Mouse (Mus musculus): ENCODE measurements around the gene Rcan2. TPM values are rescaled to one million over a fixed set of nuclear protein-coding genes. Genes with fewer than 3 reads are reported as not detected.

Rcan2 gene
- polyA plus RNA-seq, 1 experiment from 2014 or later = 22.4 TPM

- Histone ChIP-seq H3K27me3 (no peaks in the 10 kb centered on the region), H3K9ac (replicated peaks) (no peak overlapping the region), H3K36me3 (no peaks in the 10 kb centered on the region), H3K27ac (replicated peaks) (0 out of 2 replicates have a peak overlapping the region, but pooled peaks have one; percentile 15), H3K4me1 (peaks cover 3% of the 10 kb centered on the region; the same call in 1 of the 2 replicates), H3K4me3 (no peak overlapping the region), H3K4me2 (replicated peaks) (no peak overlapping the region), H3K9me3 (no peaks in the 10 kb centered on the region)
- 89% methylated on average over 6 of the region's 6 CpGs for WGBS
- no peak for ATAC-seq (ENCODE audit: low FRiP score, low read depth)
Measured at GRCm38 (mm10) chr17:43998095-43998494, 196.9 kb downstream of the Rcan2 start.

- Histone ChIP-seq H3K4me2 (replicated peaks) (no peak overlapping the region), H3K9ac (replicated peaks) (no peak overlapping the region), H3K27me3 (no peaks in the 10 kb centered on the region), H3K4me1 (no peaks in the 10 kb centered on the region), H3K9me3 (no peaks in the 10 kb centered on the region), H3K4me3 (no peak overlapping the region), H3K27ac (replicated peaks) (no peak overlapping the region), H3K36me3 (no peaks in the 10 kb centered on the region)
- ATAC-seq (ENCODE audit: low FRiP score, low read depth) = no peak
- WGBS = 78% methylated on average over 2 of the region's 2 CpGs
Measured at GRCm38 (mm10) chr17:44004401-44004800, 203.2 kb downstream of the Rcan2 start.

GRCm38 (mm10) chr17:44007411-44007810 is 206.3 kb downstream of the Rcan2 start:
- no peaks in the 10 kb centered on the region for H3K4me1 ChIP-seq
- H3K9ac ChIP-seq (replicated peaks) = no peak overlapping the region
- ATAC-seq (ENCODE audit: low FRiP score, low read depth) = no peak
- H3K27me3 ChIP-seq = no peaks in the 10 kb centered on the region
- no peak overlapping the region for H3K27ac ChIP-seq (replicated peaks)
- 83% methylated on average over 2 of the region's 2 CpGs for WGBS
- H3K4me2 ChIP-seq (replicated peaks) = no peak overlapping the region
- H3K36me3 ChIP-seq = no peaks in the 10 kb centered on the region
- H3K9me3 ChIP-seq = no peaks in the 10 kb centered on the region
- H3K4me3 ChIP-seq = no peak overlapping the region

- Histone ChIP-seq H3K27me3 (no peaks in the 10 kb centered on the region), H3K4me2 (replicated peaks) (no peak overlapping the region), H3K9ac (replicated peaks) (no peak overlapping the region), H3K9me3 (no peaks in the 10 kb centered on the region), H3K36me3 (no peaks in the 10 kb centered on the region), H3K27ac (replicated peaks) (no peak overlapping the region), H3K4me1 (no peaks in the 10 kb centered on the region), H3K4me3 (no peak overlapping the region)
- 70% methylated on average over 4 of the region's 4 CpGs for WGBS
- no peak for ATAC-seq (ENCODE audit: low FRiP score, low read depth)
Measured at GRCm38 (mm10) chr17:44011917-44012316, 210.8 kb downstream of the Rcan2 start.

- Histone ChIP-seq H3K4me1 (no peaks in the 10 kb centered on the region), H3K9me3 (no peaks in the 10 kb centered on the region), H3K27ac (replicated peaks) (no peak overlapping the region), H3K4me3 (no peak overlapping the region), H3K36me3 (no peaks in the 10 kb centered on the region), H3K4me2 (replicated peaks) (no peak overlapping the region), H3K9ac (replicated peaks) (no peak overlapping the region), H3K27me3 (no peaks in the 10 kb centered on the region)
- 72% methylated on average over 4 of the region's 4 CpGs for WGBS
- no peak for ATAC-seq (ENCODE audit: low FRiP score, low read depth)
Measured at GRCm38 (mm10) chr17:44013756-44014510, 212.8 kb downstream of the Rcan2 start.

- Histone ChIP-seq H3K27ac (replicated peaks) (no peak overlapping the region), H3K36me3 (no peaks in the 10 kb centered on the region), H3K9me3 (no peaks in the 10 kb centered on the region), H3K4me2 (replicated peaks) (no peak overlapping the region), H3K4me1 (no peaks in the 10 kb centered on the region), H3K9ac (replicated peaks) (no peak overlapping the region), H3K27me3 (no peaks in the 10 kb centered on the region), H3K4me3 (no peak overlapping the region)
- ATAC-seq (ENCODE audit: low FRiP score, low read depth) = no peak
- WGBS = 77% methylated on average over 5 of the region's 5 CpGs
Measured at GRCm38 (mm10) chr17:44016314-44016713, 215.2 kb downstream of the Rcan2 start.

- H3K4me1 ChIP-seq = peaks cover 3% of the 10 kb centered on the region; the same call in 1 of the 2 replicates
- ATAC-seq (ENCODE audit: low FRiP score, low read depth) = no peak
- no peaks in the 10 kb centered on the region for H3K9me3 ChIP-seq
- no peaks in the 10 kb centered on the region for H3K27me3 ChIP-seq
- H3K4me3 ChIP-seq = no peak overlapping the region
- no peak overlapping the region for H3K4me2 ChIP-seq (replicated peaks)
- no peaks in the 10 kb centered on the region for H3K36me3 ChIP-seq
- H3K27ac ChIP-seq (replicated peaks) = no peak overlapping the region
- WGBS = 93% methylated on average over 6 of the region's 6 CpGs
- H3K9ac ChIP-seq (replicated peaks) = no peak overlapping the region
Measured at GRCm38 (mm10) chr17:44020707-44021220, 219.6 kb downstream of the Rcan2 start.

- no peak for ATAC-seq (ENCODE audit: low FRiP score, low read depth)
- Histone ChIP-seq H3K4me1 (peaks cover 13% of the 10 kb centered on the region; the same call in 1 of the 2 replicates), H3K27me3 (no peaks in the 10 kb centered on the region), H3K27ac (replicated peaks) (no peak overlapping the region), H3K4me2 (replicated peaks) (no peak overlapping the region), H3K9me3 (no peaks in the 10 kb centered on the region), H3K9ac (replicated peaks) (no peak overlapping the region), H3K4me3 (no peak overlapping the region), H3K36me3 (no peaks in the 10 kb centered on the region)
- WGBS = 77% methylated on average over 2 of the region's 2 CpGs
Measured at GRCm38 (mm10) chr17:44023842-44024241, 222.7 kb downstream of the Rcan2 start.

GRCm38 (mm10) chr17:44025011-44025410 is 223.9 kb downstream of the Rcan2 start:
- Histone ChIP-seq H3K27ac (replicated peaks) (no peak overlapping the region), H3K4me3 (no peak overlapping the region), H3K4me1 (peaks cover 13% of the 10 kb centered on the region; the same call in 1 of the 2 replicates), H3K27me3 (no peaks in the 10 kb centered on the region), H3K9ac (replicated peaks) (no peak overlapping the region), H3K4me2 (replicated peaks) (no peak overlapping the region), H3K9me3 (no peaks in the 10 kb centered on the region), H3K36me3 (no peaks in the 10 kb centered on the region)
- WGBS = 83% methylated on average over 2 of the region's 2 CpGs
- no peak for ATAC-seq (ENCODE audit: low FRiP score, low read depth)

GRCm38 (mm10) chr17:44025935-44026334 is 224.8 kb downstream of the Rcan2 start:
- no peaks in the 10 kb centered on the region for H3K36me3 ChIP-seq
- H3K9me3 ChIP-seq = no peaks in the 10 kb centered on the region
- no peak for ATAC-seq (ENCODE audit: low FRiP score, low read depth)
- WGBS = 52% methylated on average over 6 of the region's 6 CpGs
- H3K27ac ChIP-seq (replicated peaks) = 0 out of 2 replicates have a peak overlapping the region, but pooled peaks have one; percentile 11
- H3K27me3 ChIP-seq = no peaks in the 10 kb centered on the region
- no peak overlapping the region for H3K4me3 ChIP-seq
- peaks cover 17% of the 10 kb centered on the region for H3K4me1 ChIP-seq
- H3K9ac ChIP-seq (replicated peaks) = no peak overlapping the region
- H3K4me2 ChIP-seq (replicated peaks) = no peak overlapping the region

- Histone ChIP-seq H3K36me3 (no peaks in the 10 kb centered on the region), H3K27ac (replicated peaks) (0 out of 2 replicates have a peak overlapping the region, but pooled peaks have one; percentile 8), H3K9ac (replicated peaks) (no peak overlapping the region), H3K4me3 (no peak overlapping the region), H3K27me3 (no peaks in the 10 kb centered on the region), H3K4me1 (peaks cover 21% of the 10 kb centered on the region), H3K9me3 (no peaks in the 10 kb centered on the region), H3K4me2 (replicated peaks) (no peak overlapping the region)
- ATAC-seq (ENCODE audit: low FRiP score, low read depth) = no peak
- WGBS = 37% methylated on average over 5 of the region's 5 CpGs
Measured at GRCm38 (mm10) chr17:44026378-44026777, 225.2 kb downstream of the Rcan2 start.

GRCm38 (mm10) chr17:44026786-44027185 is 225.6 kb downstream of the Rcan2 start:
- Histone ChIP-seq H3K27ac (replicated peaks) (no peak overlapping the region), H3K4me3 (no peak overlapping the region), H3K9ac (replicated peaks) (no peak overlapping the region), H3K27me3 (no peaks in the 10 kb centered on the region), H3K4me1 (peaks cover 23% of the 10 kb centered on the region), H3K9me3 (no peaks in the 10 kb centered on the region), H3K4me2 (replicated peaks) (no peak overlapping the region), H3K36me3 (no peaks in the 10 kb centered on the region)
- no peak for ATAC-seq (ENCODE audit: low FRiP score, low read depth)

Measured in midbrain, embryonic 12.5 days (tissue).